Mouse (Mus musculus): ENCODE data around the gene Creld2. TPM values are rescaled to one million over a fixed set of nuclear protein-coding genes. Genes with fewer than 3 reads are reported as not detected.

Gene Creld2
- polyA plus RNA-seq, 1 experiment from 2014 or later, result 71.9 TPM

DNA sequence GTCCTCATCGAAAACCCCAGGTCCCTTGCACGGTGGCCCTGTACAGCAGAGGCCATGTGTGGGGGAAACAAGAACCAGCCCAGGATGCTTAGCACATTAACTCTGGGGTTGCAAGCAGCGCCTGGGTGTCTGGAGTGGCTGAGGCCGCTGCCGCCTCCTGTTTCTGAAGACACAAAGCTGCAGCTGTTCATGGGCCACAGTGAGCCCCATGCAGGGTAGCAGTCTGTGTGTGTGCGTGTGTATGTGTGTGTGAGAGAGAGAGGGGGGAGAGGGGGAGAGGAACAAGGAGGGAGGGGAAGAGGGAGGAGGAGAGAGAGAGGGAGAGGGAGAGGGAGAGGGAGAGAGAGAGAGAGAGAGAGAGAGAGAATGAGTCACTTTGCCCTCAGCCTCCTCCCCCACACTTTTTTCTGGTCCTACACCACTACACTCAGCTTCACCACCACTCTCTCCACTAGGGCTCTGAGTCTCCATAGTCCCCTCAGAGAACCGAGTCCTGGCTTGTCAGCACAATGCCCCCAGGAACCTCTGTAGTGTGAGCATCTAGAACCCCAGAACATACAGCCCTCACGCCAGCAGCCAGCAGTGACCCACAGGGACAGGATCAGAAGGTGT lies 24.1 kb downstream of the Creld2 start:
- peaks cover 11% of the 10 kb centered on the region for H3K4me1 ChIP-seq
- no peak overlapping the region for H3K4me3 ChIP-seq
- WGBS, result 29% methylated on average over 8 of the region's 8 CpGs
- H3K27me3 ChIP-seq, result no peaks in the 10 kb centered on the region
- peak; percentile 60; the same call in 1 of the 2 replicates for ATAC-seq (ENCODE audit: insufficient number of reproducible peaks, insufficient read depth, low FRiP score, low TSS enrichment)
- no peak overlapping the region for H3K9ac ChIP-seq
- no peaks in the 10 kb centered on the region for H3K9me3 ChIP-seq
- H3K4me2 ChIP-seq (replicated peaks), result no peak overlapping the region
- no peaks in the 10 kb centered on the region for H3K36me3 ChIP-seq
- peak overlapping the region; percentile 48 for H3K27ac ChIP-seq

DNA sequence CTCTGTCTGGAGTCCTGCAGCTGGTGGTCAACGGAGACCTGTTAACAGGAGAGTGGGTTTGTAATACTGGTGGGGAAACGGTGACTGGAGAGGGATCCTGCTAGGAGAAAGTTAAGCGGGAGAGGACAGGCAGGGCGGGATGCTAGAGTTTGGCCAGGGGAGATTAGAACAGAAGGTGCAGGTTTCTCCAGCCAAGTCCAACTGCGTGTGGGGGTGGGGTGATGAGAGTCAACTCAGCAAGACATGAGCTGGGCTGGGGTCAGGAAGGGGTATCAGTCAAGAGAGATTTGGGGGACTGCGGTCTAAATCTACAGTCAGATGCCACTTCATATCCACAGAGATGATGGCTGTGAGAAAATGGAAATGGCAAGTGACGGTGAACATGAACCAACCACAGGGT lies 25.5 kb downstream of the Creld2 start:
- WGBS, result 90% methylated on average over 7 of the region's 7 CpGs

DNA sequence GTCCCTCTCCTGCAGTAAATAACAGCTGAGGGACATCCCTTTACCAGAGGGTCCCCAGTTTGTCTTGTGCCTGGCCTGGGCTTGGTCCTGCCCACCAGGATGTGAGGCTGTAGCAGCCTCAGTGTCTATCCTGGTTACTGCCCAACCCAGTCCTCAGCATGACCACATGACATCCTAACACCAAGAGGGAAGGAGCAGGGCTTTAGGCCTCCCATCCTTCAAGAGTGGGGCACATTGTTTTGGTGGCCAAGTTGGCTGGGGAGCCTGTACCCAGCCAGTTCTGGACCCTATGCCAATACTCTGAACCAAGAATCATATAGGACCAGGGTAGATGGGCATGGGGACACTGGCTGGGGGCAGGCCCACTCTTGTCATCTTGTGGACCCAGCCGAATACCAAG lies 29.2 kb downstream of the Creld2 start:
- Histone ChIP-seq H3K4me1 (peaks cover 14% of the 10 kb centered on the region; the same call in 1 of the 2 replicates), H3K27me3 (no peaks in the 10 kb centered on the region), H3K9ac (no peak overlapping the region), H3K36me3 (no peaks in the 10 kb centered on the region), H3K9me3 (no peaks in the 10 kb centered on the region), H3K4me2 (replicated peaks) (no peak overlapping the region), H3K4me3 (no peak overlapping the region), H3K27ac (no peak overlapping the region)
- 92% methylated on average over 1 of the region's 1 CpGs for WGBS
- no peak for ATAC-seq (ENCODE audit: insufficient number of reproducible peaks, insufficient read depth, low FRiP score, low TSS enrichment)

More for the DNA sequence above, 25.5 kb downstream of the Creld2 start:
- Histone ChIP-seq H3K27ac (no peak overlapping the region), H3K4me3 (no peak overlapping the region), H3K27me3 (no peaks in the 10 kb centered on the region), H3K4me2 (replicated peaks) (no peak overlapping the region), H3K36me3 (no peaks in the 10 kb centered on the region), H3K4me1 (peaks cover 3% of the 10 kb centered on the region; the same call in 1 of the 2 replicates), H3K9me3 (no peaks in the 10 kb centered on the region), H3K9ac (no peak overlapping the region)
- ATAC-seq (ENCODE audit: insufficient number of reproducible peaks, insufficient read depth, low FRiP score, low TSS enrichment), result no peak

DNA sequence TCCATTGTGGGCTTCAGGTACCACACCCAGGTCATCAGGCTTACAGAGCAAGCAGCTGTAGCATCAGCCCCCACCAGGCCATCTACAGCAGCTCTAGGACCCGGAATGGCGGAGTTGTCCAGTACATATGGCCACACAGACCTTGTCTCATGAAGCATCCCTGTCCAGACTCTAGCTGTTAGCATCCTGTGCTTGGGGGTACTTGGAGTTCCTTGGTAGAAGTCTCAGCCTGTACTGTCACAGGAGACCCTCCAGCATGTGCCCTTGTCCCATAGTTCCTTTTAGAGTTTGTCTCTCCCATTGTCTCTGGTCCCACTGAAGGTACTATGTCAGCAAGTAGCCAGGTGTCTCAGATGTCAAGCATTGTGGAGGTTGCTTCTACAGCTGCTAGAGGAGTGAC lies 30.2 kb downstream of the Creld2 start:
- no peak overlapping the region for H3K9ac ChIP-seq
- no peaks in the 10 kb centered on the region for H3K9me3 ChIP-seq
- H3K27me3 ChIP-seq, result no peaks in the 10 kb centered on the region
- peaks cover 18% of the 10 kb centered on the region for H3K4me1 ChIP-seq
- no peak overlapping the region for H3K4me3 ChIP-seq
- no peak overlapping the region for H3K27ac ChIP-seq
- no peak overlapping the region for H3K4me2 ChIP-seq (replicated peaks)
- WGBS, result 85% methylated on average over 2 of the region's 2 CpGs
- H3K36me3 ChIP-seq, result no peaks in the 10 kb centered on the region
- no peak for ATAC-seq (ENCODE audit: insufficient number of reproducible peaks, insufficient read depth, low FRiP score, low TSS enrichment)

DNA sequence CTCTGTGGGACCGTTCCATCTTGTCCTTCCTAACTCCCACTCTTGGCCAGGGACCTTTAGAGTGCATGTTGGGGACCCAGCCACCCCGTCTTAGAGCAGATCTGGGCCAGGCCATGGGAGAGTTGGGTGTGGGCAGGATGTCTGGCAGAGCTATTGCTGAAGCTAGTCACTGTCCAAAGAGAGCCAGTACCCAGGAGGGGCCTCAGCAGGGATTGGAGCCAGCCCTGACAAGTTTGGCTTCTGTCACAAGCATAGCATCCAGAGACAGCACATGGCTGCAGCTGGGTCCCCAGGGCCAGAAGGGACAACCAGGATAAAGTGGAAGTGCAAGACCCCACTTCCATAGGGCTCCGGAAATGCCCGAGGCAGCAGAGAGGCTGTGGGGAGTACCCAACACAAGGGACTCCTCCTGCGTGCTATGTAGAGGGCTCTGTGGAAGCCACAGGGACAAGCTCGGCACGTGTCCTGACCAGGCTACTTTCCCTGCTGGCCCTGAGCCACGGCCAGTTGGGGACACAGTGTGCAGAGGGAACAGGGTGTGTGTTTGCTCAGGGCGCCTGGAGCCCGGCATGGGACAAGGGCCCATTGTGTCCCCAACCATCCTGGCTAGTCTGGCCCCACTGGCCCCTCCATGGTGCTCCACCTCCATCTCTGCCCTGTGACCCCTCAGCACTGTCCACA lies 30.8 kb downstream of the Creld2 start:
- 36% methylated on average over 10 of the region's 10 CpGs for WGBS
- Histone ChIP-seq H3K9me3 (no peaks in the 10 kb centered on the region), H3K4me3 (no peak overlapping the region)

DNA sequence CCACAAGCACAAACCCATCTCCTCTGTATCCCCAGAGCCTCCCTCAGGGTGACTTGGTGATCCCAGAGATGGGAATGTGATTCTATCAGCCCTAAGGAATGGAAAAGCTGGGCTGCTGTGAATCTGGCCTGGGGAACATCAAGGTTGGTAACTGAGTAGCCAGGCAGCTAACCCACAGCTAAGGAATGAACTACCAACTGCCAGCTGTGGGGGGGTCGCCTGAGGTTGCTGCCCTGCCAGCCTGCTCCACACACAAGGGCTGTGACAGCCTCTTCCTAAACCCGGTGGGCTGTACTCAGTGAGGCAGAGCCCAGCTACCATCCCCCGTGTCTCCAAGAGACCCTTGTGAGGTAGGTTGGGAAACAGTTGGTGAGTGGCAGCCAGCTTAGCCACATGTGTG lies 31.6 kb downstream of the Creld2 start:
- no peaks in the 10 kb centered on the region for H3K36me3 ChIP-seq
- no peak for ATAC-seq (ENCODE audit: insufficient number of reproducible peaks, insufficient read depth, low FRiP score, low TSS enrichment)
- H3K4me3 ChIP-seq, result no peak overlapping the region
- H3K27ac ChIP-seq, result no peak overlapping the region
- WGBS, result 32% methylated on average over 3 of the region's 3 CpGs
- H3K9ac ChIP-seq, result no peak overlapping the region; the same call in 1 of the 2 replicates
- H3K4me1 ChIP-seq, result peaks cover 31% of the 10 kb centered on the region
- H3K27me3 ChIP-seq, result no peaks in the 10 kb centered on the region
- no peak overlapping the region for H3K4me2 ChIP-seq (replicated peaks)
- no peaks in the 10 kb centered on the region for H3K9me3 ChIP-seq

More for the DNA sequence above, 30.8 kb downstream of the Creld2 start:
- Histone ChIP-seq H3K27me3 (no peaks in the 10 kb centered on the region), H3K36me3 (no peaks in the 10 kb centered on the region), H3K9ac (no peak overlapping the region), H3K4me1 (peaks cover 25% of the 10 kb centered on the region), H3K4me2 (replicated peaks) (no peak overlapping the region), H3K27ac (no peak overlapping the region)
- ATAC-seq (ENCODE audit: insufficient number of reproducible peaks, insufficient read depth, low FRiP score, low TSS enrichment), result no peak

DNA sequence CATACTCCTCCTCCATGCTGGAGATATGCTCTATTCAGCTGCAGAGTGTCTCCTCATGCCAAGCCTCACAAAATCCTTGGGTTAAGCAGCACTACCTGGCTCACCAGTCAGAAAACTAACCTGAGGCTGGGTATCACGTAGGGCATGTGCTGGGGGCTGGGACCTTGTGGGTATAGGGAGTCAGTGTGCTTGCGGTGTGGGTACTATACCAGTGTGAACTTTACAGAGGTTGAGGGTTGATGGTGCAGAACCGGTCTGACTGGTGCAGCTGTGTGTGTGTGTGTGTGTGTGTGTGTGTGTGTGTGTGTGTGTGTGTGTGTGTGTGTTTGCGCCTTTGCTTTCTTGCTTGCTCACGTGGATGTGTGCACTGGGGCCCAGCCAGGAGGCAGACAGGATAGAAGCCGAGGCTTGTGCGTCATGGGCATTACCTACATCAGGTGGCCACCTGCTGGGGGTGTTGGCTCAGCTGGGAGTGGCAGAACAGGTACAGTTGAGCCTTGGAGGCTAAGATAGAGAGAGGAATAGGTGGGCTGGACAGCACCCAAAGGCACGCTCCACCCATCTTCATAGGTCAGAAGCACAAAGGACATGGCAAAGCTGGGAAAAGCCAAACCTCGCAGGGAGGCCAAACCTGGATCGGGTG lies 32.2 kb downstream of the Creld2 start:
- 78% methylated on average over 10 of the region's 10 CpGs for WGBS
- ATAC-seq (ENCODE audit: insufficient number of reproducible peaks, insufficient read depth, low FRiP score, low TSS enrichment), result no peak
- no peak overlapping the region for H3K9ac ChIP-seq

DNA sequence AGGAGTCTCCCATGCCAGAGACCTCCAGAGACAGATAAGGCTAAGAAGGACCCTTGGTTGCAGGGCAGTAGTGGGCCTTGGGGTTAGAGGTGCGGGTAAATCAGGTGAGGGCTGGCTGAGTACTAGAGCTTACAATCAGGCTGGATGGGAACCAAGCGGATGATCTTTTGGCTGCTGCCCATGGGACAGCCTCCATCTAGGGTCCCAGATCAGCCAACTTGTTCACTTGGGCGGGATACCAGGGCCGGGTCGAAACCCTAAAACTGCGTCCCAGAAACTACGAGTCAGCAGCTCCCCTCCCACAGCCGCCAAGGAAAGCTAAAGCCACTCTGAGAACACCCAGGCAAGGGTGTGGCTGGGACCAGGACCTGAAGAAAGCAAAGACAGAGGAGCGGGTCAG lies 33.7 kb downstream of the Creld2 start:
- H3K4me3 ChIP-seq, result no peak overlapping the region
- 85% methylated on average over 9 of the region's 9 CpGs for WGBS
- no peak overlapping the region for H3K9ac ChIP-seq
- H3K4me1 ChIP-seq, result peaks cover 31% of the 10 kb centered on the region
- H3K27ac ChIP-seq, result no peak overlapping the region
- no peaks in the 10 kb centered on the region for H3K36me3 ChIP-seq
- no peaks in the 10 kb centered on the region for H3K27me3 ChIP-seq
- H3K9me3 ChIP-seq, result no peaks in the 10 kb centered on the region
- H3K4me2 ChIP-seq (replicated peaks), result no peak overlapping the region
- no peak for ATAC-seq (ENCODE audit: insufficient number of reproducible peaks, insufficient read depth, low FRiP score, low TSS enrichment)

More for the DNA sequence above, 32.2 kb downstream of the Creld2 start:
- H3K4me3 ChIP-seq, result no peak overlapping the region
- no peak overlapping the region for H3K4me2 ChIP-seq (replicated peaks)
- H3K36me3 ChIP-seq, result no peaks in the 10 kb centered on the region
- no peaks in the 10 kb centered on the region for H3K27me3 ChIP-seq
- H3K4me1 ChIP-seq, result peaks cover 31% of the 10 kb centered on the region
- no peak overlapping the region for H3K27ac ChIP-seq
- H3K9me3 ChIP-seq, result no peaks in the 10 kb centered on the region

DNA sequence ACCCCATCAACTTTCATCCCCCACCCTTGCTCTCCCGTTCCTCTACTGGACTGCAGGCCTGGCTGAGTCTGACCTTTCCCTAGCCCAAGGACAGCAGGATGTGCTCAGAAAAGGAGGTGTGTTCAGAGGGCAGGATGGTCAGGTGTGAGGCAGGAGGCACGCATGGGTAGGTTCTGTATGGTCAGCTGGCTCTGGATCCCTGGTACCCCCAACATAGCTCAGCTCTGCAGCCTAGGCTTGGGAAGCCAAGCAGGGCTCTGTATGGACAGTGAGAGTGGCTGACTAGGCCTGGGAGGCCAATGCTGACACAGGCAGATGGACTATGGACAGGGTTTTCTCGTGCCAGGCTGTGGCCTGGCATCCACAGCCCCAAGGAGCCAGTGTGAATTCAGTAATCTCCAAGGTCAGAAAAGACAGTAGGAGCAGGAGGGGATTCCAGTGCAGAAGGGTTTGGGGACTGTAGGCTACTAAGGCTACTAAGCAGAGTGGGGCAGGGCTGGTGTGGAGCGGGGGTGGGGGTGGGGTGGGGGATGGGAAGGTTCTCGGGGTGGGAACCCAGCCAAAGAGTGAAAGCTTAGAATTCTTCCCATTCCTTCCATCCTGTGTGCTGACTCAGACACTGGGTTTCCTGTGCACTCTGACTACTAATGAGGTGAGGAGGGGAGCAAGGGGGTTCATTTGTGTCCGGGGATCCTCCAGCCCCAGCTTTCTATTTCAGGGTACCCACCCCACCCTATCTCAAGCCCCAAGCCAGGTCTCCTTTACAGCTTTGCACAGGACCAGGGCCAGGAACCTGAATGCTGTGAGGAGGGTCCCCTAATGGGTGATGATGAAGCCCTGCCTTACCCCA lies 34.9 kb downstream of the Creld2 start:
- no peaks in the 10 kb centered on the region for H3K27me3 ChIP-seq
- H3K4me3 ChIP-seq, result no peak overlapping the region
- 54% methylated on average over 6 of the region's 6 CpGs for WGBS
- no peak overlapping the region for H3K4me2 ChIP-seq (replicated peaks)
- H3K27ac ChIP-seq, result 0 out of 2 replicates have a peak overlapping the region, but pooled peaks have one; percentile 50
- H3K4me1 ChIP-seq, result peaks cover 31% of the 10 kb centered on the region
- no peak overlapping the region; the same call in 1 of the 2 replicates for H3K9ac ChIP-seq
- no peaks in the 10 kb centered on the region for H3K36me3 ChIP-seq
- no peaks in the 10 kb centered on the region for H3K9me3 ChIP-seq
- no peak for ATAC-seq (ENCODE audit: insufficient number of reproducible peaks, insufficient read depth, low FRiP score, low TSS enrichment)

DNA sequence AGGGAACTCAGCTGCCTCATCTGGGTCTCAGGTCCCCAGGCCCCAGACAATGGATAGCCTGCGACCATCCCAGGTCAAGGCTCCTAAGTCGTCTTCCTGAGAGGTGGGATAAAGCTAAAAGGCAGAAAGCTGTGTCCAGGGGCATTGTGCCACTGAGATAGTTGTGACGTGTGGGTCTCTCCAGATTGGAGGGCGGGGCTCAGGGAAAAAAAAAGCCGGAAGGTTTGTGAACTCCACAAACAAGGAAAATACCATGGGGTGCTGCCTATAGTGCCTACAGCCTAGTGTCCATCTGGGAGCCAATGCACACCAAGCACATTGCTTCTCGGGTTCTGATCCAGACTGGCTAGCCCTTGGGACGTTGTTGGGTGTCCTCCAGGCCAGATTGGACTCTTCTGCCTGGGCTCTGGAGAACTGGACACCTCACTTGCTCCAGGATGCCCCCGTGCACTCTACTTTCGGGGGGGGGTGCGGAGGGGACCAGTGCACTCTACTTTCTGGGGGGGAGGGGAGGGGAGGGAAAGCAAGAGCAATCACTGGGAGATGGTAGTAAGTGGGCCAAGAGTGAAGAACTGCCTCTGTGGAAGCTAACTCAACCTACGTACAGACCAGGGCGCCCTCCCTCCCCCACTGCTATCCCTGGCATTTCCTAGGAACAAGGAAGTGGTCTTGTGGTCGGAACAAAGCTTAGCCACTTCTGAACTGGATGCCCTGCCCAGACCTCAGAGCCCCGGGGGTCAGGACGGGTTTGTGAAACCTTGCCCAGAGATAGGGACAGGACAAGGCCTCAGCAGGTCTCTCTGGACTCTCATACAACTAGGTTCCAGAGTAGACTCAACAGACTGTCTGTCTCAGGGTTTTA lies 35.8 kb downstream of the Creld2 start:
- no peak overlapping the region for H3K4me3 ChIP-seq
- H3K9me3 ChIP-seq, result no peaks in the 10 kb centered on the region
- H3K4me2 ChIP-seq (replicated peaks), result no peak overlapping the region
- no peak overlapping the region for H3K9ac ChIP-seq
- peaks cover 31% of the 10 kb centered on the region for H3K4me1 ChIP-seq
- no peaks in the 10 kb centered on the region for H3K27me3 ChIP-seq
- H3K27ac ChIP-seq, result no peak overlapping the region
- no peaks in the 10 kb centered on the region for H3K36me3 ChIP-seq
- ATAC-seq (ENCODE audit: insufficient number of reproducible peaks, insufficient read depth, low FRiP score, low TSS enrichment), result no peak
- WGBS, result 63% methylated on average over 15 of the region's 15 CpGs

Data from embryonic facial prominence, embryonic 12.5 days (tissue).